Mouse (Mus musculus): ENCODE results near the gene Sema5a. TPM values are rescaled to one million over a fixed set of nuclear protein-coding genes. Genes with fewer than 3 reads are reported as not detected.

Sema5a gene
- polyA plus RNA-seq, 1 experiment from 2014 or later: 3.9 TPM

DNA sequence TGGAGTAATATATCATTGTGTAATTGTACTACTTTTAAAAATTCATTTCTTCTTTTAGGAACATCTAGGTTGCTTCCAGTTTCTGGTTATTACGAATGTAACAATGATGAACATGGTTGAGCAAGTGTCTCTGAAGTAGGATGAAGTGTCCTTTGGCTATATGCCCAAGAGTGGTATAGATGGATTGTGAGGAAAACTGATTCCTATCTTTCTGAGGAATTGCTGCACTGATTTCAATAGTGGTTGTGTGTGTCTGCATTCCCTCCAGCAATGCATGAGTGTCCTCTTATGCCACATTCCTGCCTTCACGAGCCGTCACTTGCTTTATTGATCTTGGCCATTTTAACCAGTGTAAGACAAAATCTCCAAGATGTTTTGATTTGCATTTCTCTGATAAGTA lies 163.2 kb downstream of the Sema5a start:
- H3K27ac ChIP-seq (ENCODE audit: poor library complexity, severe bottlenecking): no peak overlapping the region
- H3K4me2 ChIP-seq: no peak overlapping the region
- H3K27me3 ChIP-seq (replicated peaks): no peaks in the 10 kb centered on the region
- H3K4me3 ChIP-seq: no peak overlapping the region
- H3K9ac ChIP-seq: no peak overlapping the region
- peaks cover 4% of the 10 kb centered on the region; the same call in 1 of the 2 replicates for H3K4me1 ChIP-seq (replicated peaks)
- 73% methylated on average over 3 of the region's 3 CpGs for WGBS
- no peak for ATAC-seq (ENCODE audit: insufficient number of reproducible peaks, low FRiP score)
- H3K36me3 ChIP-seq: no peaks in the 10 kb centered on the region
- H3K9me3 ChIP-seq (replicated peaks): no peaks in the 10 kb centered on the region

DNA sequence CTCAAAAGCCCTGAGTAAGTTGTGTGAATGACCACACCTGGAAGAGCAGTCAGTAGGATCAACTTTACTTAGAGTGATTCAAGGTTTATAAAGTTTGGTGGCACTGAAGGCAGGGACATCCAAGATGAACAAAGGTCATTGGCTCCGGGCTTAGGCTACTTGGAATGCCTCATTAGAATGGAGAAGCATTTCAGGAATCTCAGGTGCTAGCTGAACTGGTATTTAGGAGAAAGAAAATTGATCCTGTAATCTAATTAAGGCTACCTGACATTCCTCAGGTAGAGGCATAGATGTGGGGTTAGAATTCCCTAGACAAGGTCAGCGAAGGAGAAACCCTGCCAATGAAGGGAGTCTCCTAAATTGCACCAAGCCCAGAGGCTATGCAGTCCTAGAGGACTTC lies 171.7 kb downstream of the Sema5a start:
- Histone ChIP-seq H3K9me3 (replicated peaks) (no peaks in the 10 kb centered on the region), H3K4me2 (no peak overlapping the region), H3K27ac (ENCODE audit: poor library complexity, severe bottlenecking) (no peak overlapping the region), H3K27me3 (replicated peaks) (no peaks in the 10 kb centered on the region), H3K36me3 (no peaks in the 10 kb centered on the region), H3K4me1 (replicated peaks) (peaks cover 10% of the 10 kb centered on the region), H3K9ac (no peak overlapping the region), H3K4me3 (no peak overlapping the region)
- ATAC-seq (ENCODE audit: insufficient number of reproducible peaks, low FRiP score): no peak
- 80% methylated on average over 2 of the region's 2 CpGs for WGBS

DNA sequence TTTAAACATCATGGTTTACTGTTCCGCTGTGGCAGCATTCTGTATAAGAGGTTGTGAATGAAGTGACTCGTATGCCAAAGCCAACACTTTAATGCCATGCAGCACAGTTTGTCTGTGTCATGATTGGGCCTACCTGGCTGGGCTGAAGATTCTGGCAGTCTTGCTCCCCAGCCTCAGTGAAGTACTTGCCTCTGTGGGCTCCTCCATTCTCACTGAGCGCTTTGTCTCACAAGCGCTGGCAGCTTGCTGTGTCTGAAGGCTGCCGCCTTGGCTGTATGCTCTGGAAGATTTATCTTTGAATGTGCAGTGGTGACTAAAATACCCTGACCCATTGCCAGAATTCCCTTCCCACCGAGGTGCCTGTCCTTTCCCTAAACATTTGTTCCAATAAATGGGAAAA lies 178.0 kb downstream of the Sema5a start:
- Histone ChIP-seq H3K4me3 (no peak overlapping the region), H3K9ac (no peak overlapping the region), H3K4me2 (no peak overlapping the region), H3K36me3 (no peaks in the 10 kb centered on the region), H3K27ac (ENCODE audit: poor library complexity, severe bottlenecking) (no peak overlapping the region), H3K9me3 (replicated peaks) (no peaks in the 10 kb centered on the region), H3K4me1 (replicated peaks) (peaks cover 16% of the 10 kb centered on the region), H3K27me3 (replicated peaks) (no peaks in the 10 kb centered on the region)
- no peak for ATAC-seq (ENCODE audit: insufficient number of reproducible peaks, low FRiP score)
- WGBS: 51% methylated on average over 6 of the region's 6 CpGs

DNA sequence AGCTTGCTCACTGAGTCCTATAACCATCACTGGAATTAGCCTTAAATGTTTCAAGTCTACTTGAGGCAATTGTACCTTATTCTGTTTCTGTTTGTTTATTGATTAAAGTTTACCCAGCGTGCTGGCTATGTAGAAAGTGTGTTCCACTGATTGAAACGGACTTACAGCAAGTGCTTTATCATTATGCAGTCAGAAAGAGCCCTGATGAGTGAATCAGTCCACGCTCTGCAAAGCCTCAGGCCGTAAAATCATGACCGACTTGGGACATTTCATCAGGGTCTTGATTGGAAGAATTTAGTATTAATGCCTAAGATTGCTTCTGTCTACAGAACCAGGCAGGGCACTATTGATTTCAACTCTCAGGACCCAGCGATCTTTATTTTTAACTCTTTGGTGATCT lies 178.5 kb downstream of the Sema5a start:
- no peaks in the 10 kb centered on the region for H3K27me3 ChIP-seq (replicated peaks)
- H3K36me3 ChIP-seq: no peaks in the 10 kb centered on the region
- no peak for ATAC-seq (ENCODE audit: insufficient number of reproducible peaks, low FRiP score)
- no peaks in the 10 kb centered on the region for H3K9me3 ChIP-seq (replicated peaks)
- H3K4me3 ChIP-seq: no peak overlapping the region
- H3K4me1 ChIP-seq (replicated peaks): peaks cover 16% of the 10 kb centered on the region
- no peak overlapping the region for H3K9ac ChIP-seq
- no peak overlapping the region for H3K4me2 ChIP-seq
- H3K27ac ChIP-seq (ENCODE audit: poor library complexity, severe bottlenecking): no peak overlapping the region
- 64% methylated on average over 6 of the region's 6 CpGs for WGBS

DNA sequence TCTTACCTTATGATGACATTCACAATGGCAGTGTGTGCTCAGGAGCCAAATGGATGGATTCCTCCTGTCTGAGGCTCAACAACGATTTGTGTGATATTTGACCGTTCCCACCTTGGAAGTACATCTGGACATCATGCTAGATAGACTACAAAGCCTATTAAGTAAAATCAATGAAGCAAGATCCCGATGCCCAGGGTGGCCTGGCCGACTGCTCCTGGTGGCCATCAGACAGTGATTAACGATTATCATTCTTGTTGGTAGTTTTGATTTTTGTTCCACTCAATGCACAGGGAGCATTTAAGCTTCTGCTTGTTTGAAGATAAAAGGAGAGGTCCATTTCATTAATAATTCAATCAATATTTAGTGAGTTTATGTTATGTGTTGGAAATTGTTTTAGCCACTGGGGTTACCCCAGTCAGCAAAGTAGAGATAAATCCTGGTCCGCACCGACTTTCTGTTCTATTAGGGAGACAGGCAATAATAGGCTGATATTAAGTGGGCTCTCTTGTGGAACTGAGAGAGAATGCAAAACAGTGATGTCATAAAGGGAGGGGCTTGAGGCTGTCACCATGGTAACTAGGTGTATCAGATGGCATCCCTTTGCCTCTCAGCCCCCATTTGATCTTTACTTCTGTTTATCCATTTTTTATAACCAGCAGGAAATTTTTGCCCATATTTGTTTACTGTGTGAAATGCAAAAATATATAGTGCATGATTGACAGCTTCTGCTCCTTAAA lies 182.7 kb downstream of the Sema5a start:
- no peak overlapping the region for H3K4me2 ChIP-seq
- H3K27me3 ChIP-seq (replicated peaks): no peaks in the 10 kb centered on the region
- no peak overlapping the region for H3K27ac ChIP-seq (ENCODE audit: poor library complexity, severe bottlenecking)
- no peaks in the 10 kb centered on the region for H3K4me1 ChIP-seq (replicated peaks)
- no peak for ATAC-seq (ENCODE audit: insufficient number of reproducible peaks, low FRiP score)
- 84% methylated on average over 7 of the region's 7 CpGs for WGBS
- H3K4me3 ChIP-seq: no peak overlapping the region
- no peak overlapping the region for H3K9ac ChIP-seq
- no peaks in the 10 kb centered on the region for H3K36me3 ChIP-seq
- H3K9me3 ChIP-seq (replicated peaks): no peaks in the 10 kb centered on the region

DNA sequence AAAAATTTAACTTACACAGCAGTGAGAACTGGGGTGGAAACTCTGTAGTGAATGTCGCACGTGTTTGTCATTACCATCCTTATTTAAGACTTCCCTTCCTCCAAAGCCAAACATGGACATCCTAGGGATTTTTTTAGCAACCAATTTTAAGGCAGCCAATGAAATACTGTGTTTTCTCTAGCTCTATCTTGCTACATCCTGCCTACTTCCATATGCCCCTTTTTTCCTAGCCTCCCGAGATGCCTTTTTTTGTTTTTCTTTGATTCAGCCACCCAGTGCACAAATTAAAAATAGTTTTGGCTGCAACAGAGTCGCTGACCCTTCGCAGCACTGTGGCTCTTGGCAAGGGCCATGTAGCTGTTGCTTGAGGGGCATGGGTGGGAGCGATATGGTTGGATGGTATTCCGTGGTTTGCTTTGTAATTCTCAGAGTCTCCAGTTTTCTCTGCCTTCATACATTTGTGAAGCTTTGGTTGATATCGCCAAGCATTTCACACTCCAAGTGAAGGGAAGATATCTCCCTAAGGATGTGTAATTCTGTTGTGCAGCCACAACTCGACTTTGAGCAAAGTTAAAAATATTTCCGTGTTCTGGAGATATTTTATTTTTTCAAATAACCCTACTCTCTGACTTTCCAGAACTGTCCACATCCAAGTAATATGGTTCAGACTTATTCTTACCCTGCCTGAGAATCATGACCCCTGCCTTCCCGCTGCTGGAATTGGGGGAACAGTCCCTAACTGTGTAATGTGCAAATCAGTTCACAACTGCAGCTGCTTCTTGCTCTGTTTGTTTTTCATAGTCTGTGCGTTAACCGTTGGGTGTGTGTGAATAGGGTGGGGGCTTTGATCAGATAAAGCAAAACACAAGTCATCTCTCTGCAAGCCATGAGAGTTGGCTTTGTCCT lies 188.6 kb downstream of the Sema5a start:
- H3K27ac ChIP-seq (ENCODE audit: poor library complexity, severe bottlenecking): no peak overlapping the region
- WGBS: 67% methylated on average over 13 of the region's 13 CpGs
- H3K4me1 ChIP-seq (replicated peaks): no peaks in the 10 kb centered on the region
- no peaks in the 10 kb centered on the region for H3K36me3 ChIP-seq
- no peak for ATAC-seq (ENCODE audit: insufficient number of reproducible peaks, low FRiP score)
- H3K9me3 ChIP-seq (replicated peaks): no peaks in the 10 kb centered on the region
- no peak overlapping the region for H3K4me3 ChIP-seq
- H3K27me3 ChIP-seq (replicated peaks): no peaks in the 10 kb centered on the region
- H3K4me2 ChIP-seq: no peak overlapping the region
- no peak overlapping the region for H3K9ac ChIP-seq

DNA sequence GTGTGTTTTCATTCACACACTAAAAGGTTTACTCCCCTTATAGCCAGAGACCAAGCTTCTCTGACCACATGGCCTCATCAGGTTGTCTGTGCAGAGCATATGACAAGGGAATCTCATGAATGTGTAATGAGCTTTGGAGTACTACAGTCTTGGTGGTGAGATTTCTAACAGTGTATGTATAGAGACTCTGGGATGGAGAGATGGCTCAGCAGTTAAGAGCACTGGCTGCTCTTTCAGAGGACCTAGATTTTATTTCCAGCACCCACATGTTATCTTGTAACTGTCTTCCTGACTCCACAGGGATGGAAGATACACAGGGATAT lies 189.2 kb downstream of the Sema5a start:
- ATAC-seq (ENCODE audit: insufficient number of reproducible peaks, low FRiP score): no peak

DNA sequence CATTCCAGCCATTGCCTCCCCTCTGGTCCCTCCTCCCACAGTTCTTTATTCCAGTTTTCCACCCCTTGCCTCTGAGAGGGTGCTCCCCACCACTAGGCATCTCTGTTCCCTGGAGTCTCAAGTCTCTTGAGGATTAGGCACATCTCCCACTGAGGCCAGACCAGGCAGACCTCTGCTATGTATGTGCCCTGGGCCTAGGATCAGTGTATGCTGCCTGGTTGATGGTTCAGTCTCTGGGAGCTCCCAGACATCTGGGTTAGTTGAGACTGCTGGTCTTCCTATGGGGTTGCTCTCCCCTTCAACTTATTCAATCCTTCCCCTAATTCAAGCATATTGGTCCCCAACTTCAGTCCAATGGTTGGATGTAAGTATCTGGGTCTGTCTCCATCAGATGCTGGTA lies 189.7 kb downstream of the Sema5a start:
- no peak for ATAC-seq (ENCODE audit: insufficient number of reproducible peaks, low FRiP score)
- no peaks in the 10 kb centered on the region for H3K4me1 ChIP-seq (replicated peaks)

More for the DNA sequence above, 189.2 kb downstream of the Sema5a start:
- H3K4me2 ChIP-seq: no peak overlapping the region
- no peaks in the 10 kb centered on the region for H3K9me3 ChIP-seq (replicated peaks)
- H3K4me3 ChIP-seq: no peak overlapping the region
- no peak overlapping the region for H3K9ac ChIP-seq
- no peaks in the 10 kb centered on the region for H3K4me1 ChIP-seq (replicated peaks)
- H3K27ac ChIP-seq (ENCODE audit: poor library complexity, severe bottlenecking): no peak overlapping the region
- H3K27me3 ChIP-seq (replicated peaks): no peaks in the 10 kb centered on the region
- H3K36me3 ChIP-seq: no peaks in the 10 kb centered on the region

DNA sequence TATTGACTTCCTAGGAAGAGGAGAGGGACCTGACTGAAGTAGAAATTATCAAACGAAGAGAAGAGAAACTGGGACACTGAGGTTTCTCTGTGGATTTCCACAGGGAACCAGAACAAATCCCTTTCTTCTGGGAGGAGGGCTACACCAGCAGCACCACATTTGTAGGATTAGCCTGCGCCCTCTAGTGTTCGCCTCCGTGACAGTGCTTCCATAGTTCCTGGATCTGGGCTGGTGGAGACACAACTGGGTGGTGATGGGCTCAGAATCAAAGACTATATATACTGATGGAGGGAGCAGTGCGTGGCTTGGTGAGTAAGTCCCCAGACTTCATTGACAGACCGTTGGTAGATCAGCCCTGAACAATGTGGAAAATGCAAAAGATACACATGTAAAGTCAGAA lies 193.0 kb downstream of the Sema5a start:
- WGBS: 17% methylated on average over 6 of the region's 6 CpGs

More for the DNA sequence above, 189.7 kb downstream of the Sema5a start:
- Histone ChIP-seq H3K4me3 (no peak overlapping the region), H3K9ac (no peak overlapping the region), H3K27ac (ENCODE audit: poor library complexity, severe bottlenecking) (no peak overlapping the region), H3K27me3 (replicated peaks) (no peaks in the 10 kb centered on the region), H3K9me3 (replicated peaks) (no peaks in the 10 kb centered on the region), H3K36me3 (no peaks in the 10 kb centered on the region), H3K4me2 (no peak overlapping the region)

DNA sequence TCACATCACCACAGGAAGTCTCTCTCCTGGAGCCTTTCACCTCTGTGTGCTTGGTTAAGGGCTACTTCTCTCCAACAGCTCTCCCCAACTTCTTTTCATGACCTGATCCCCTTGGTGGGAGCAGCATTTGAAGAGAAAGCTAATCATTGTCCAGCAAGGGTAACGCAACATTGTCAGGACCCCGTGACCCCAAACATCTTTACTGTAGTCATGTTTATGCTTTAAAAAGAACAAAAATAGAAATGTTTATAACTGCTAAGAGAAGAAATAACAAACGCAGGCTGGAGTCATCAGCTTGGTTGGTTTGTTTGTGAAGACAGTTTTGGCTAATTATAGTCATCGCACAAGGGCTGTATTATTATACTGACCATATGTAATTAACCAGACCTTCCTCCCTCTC lies 198.1 kb downstream of the Sema5a start:
- 78% methylated on average over 4 of the region's 4 CpGs for WGBS
- Histone ChIP-seq H3K27ac (ENCODE audit: poor library complexity, severe bottlenecking) (no peak overlapping the region), H3K4me1 (replicated peaks) (no peaks in the 10 kb centered on the region), H3K9ac (no peak overlapping the region), H3K27me3 (replicated peaks) (no peaks in the 10 kb centered on the region), H3K36me3 (no peaks in the 10 kb centered on the region), H3K9me3 (replicated peaks) (no peaks in the 10 kb centered on the region), H3K4me3 (no peak overlapping the region), H3K4me2 (no peak overlapping the region)
- no peak for ATAC-seq (ENCODE audit: insufficient number of reproducible peaks, low FRiP score)

More for the DNA sequence above, 193.0 kb downstream of the Sema5a start:
- Histone ChIP-seq H3K27me3 (replicated peaks) (no peaks in the 10 kb centered on the region), H3K4me2 (no peak overlapping the region), H3K4me1 (replicated peaks) (no peaks in the 10 kb centered on the region), H3K36me3 (no peaks in the 10 kb centered on the region), H3K9me3 (replicated peaks) (no peaks in the 10 kb centered on the region), H3K4me3 (no peak overlapping the region), H3K27ac (ENCODE audit: poor library complexity, severe bottlenecking) (no peak overlapping the region), H3K9ac (no peak overlapping the region)
- no peak for ATAC-seq (ENCODE audit: insufficient number of reproducible peaks, low FRiP score)

DNA sequence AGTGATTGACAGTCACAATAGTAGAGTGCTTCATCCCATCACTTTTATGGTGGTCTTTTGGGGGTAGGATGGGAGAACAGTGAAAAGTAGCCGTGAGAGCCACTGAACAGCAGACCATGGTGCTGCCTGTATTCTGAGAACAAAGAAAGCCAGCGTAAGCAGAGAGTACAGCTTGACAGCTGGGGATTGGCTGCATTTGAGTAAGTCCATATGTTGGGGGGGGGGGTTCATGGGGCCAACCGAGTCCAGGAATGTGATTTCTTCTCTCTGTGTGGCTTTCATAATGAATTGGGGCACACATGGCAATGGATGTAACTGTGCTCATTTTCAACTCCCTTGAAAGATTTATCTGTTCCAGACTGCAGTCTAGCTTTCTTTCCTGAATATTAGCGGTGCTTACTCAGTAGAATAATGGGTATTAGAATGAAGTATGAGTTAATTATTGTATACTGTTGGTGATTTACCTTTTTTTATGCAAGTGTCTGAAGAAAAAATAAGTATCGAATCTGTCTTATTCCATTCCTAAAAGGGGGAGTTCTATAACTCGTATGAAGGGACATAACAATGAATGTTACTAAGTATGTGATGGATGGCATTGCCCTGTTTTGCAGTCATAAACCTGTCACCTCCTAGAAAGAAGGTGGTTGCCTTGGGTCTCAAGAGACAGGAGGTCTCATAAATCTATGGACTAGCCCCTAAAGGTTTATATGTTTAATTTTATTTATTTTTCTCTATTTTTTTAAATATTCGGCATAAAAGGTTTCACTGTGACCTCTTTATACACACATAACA lies 203.1 kb downstream of the Sema5a start:
- Histone ChIP-seq H3K27me3 (replicated peaks) (no peaks in the 10 kb centered on the region), H3K9ac (no peak overlapping the region), H3K4me3 (no peak overlapping the region), H3K9me3 (replicated peaks) (no peaks in the 10 kb centered on the region), H3K4me2 (no peak overlapping the region), H3K36me3 (no peaks in the 10 kb centered on the region), H3K4me1 (replicated peaks) (no peaks in the 10 kb centered on the region), H3K27ac (ENCODE audit: poor library complexity, severe bottlenecking) (no peak overlapping the region)
- 73% methylated on average over 7 of the region's 7 CpGs for WGBS
- no peak for ATAC-seq (ENCODE audit: insufficient number of reproducible peaks, low FRiP score)

Data from heart, embryonic 12.5 days (tissue).